Mouse (Mus musculus): ENCODE measurements around the gene Dnal1. TPM values are rescaled to one million over a fixed set of nuclear protein-coding genes. Genes with fewer than 3 reads are reported as not detected.

Gene Dnal1
- total RNA-seq, 2 experiments from 2014 or later = 0.08 TPM; not detected in 1

DNA sequence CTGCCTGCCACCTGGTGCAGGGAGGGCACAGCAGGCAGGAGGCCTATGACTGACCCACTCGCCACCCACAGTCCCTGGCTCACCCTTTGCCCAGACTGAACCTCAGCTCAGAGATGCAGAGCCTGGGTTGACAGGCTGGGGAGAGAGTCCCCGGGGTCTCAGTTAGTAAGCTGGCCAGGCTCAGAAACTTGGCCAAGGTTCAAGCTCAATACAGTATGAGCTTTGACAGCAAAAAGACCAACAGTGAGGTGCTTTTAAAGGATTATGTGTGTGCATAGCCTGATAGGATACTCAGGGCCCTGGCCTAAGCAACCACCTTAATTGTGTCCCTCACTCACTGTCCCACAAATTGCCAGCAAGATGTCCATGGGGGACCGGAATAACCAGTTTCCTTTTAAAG is 65.9 kb downstream of the Dnal1 start:
- ATAC-seq (replicated peaks; ENCODE audit: low FRiP score, poor library complexity, severe bottlenecking) = no peak

DNA sequence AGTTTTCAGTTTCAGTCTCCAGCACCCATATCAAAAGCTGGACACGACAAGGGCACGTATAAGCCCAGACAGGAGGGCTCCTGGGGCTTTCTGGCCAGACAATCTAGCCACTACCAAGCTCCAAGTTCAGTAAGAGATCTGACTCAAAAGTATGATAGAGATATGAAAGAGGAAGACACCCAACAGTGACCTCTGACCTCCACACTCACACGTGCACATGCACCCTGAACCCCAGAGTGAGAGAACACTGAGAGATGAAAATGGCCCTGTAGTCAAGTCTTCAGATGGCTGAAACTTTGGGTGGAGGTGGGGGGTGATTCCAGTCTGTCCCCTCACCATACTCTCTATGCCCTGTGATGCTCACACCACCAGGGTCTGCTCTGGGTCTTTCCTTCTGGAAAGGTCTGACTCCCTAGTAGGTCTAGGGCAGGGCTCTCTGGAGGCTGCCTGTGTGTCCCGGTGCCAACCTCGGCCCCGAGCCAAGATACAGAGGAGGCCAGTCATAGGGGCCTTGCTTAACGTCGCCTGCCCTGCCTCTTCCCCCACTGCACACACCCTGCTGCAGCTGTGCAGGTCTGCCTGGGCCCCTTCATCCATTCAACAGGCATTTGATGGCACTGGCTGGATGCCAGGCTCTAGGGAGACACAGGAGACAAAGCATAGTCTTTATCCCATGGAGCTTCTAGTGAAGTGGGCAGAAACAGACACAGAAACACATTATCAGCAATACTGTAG is 66.7 kb downstream of the Dnal1 start:
- ATAC-seq (replicated peaks; ENCODE audit: low FRiP score, poor library complexity, severe bottlenecking) = peak; percentile 79

DNA sequence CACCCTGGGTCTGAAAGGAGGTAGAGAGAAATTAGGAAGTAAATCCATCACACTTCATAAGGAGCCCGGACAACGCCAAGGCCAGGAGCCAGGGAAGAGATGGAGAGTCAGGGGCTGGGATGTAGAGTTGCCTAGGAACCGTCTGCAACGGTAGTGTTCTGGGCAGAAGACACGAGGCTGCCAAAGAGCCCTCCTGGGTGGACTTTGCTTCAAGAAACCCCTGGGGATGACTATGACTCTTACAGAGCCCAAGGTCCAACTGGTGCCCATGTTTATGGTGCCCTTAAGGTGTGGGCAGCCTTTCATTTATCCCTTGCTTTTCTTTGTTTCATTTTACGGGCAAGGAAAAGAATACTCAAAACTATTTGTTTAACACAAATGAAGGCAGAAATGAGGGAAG is 67.8 kb downstream of the Dnal1 start:
- no peak for ATAC-seq (replicated peaks; ENCODE audit: low FRiP score, poor library complexity, severe bottlenecking)

DNA sequence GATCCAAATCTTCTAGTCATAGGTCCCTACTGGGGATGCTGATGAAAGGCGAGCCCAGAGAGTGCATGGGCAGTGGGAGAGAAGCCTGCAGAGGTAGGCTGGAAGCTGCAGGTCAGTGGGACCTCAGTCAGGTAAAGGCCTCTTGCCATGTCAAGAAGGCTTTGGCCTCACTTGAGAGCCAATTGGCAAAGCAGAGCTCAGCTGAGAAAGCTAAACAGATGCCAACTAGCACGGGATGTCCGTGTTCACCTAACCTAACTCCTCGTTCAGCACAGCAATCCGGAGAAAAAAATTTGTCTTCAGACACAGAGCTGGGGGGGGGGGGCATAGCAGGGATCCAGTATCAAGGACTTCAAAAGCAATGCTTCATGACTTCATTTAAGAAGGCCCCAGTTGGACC is 70.8 kb downstream of the Dnal1 start:
- ATAC-seq (replicated peaks; ENCODE audit: low FRiP score, poor library complexity, severe bottlenecking) = no peak

DNA sequence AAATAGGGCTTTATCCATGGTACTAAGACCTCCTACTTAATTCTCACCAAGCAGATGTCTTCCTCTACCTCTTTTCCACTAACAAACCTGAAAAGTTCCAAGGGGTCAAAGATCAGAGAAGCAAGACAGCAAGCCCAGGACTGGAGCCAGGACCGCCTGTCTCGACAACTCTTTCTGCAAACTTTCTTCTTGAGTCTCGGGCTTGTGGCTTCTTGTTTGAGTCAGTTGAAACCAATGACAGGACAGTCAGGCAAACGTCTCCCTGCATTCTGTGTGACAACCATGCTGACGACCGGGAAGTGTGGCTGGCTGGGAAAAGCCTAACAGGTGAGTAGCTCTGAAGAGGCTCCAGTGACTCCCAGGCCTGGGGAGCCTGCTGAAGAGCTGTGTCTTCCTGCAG is 71.4 kb downstream of the Dnal1 start:
- no peak for ATAC-seq (replicated peaks; ENCODE audit: low FRiP score, poor library complexity, severe bottlenecking)

DNA sequence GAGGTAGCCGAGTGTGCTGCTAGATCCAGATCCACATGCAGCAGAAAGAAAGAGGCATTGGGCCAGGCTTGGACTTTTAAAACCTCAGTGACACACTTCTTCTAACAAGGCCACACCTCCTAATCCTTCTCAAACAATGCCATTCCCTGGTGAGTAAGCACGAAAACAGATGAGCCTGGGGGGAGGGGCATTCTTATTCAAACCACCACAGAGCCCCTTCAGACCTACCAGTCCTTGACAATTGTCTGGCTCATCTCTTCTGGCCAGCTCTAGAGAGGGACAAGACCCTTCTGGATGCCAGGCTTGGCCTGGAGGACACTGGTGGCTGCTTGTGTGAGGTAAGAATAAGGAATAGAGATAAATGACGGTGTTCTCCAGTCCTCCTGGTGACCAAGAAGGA is 72.4 kb downstream of the Dnal1 start:
- ATAC-seq (replicated peaks; ENCODE audit: low FRiP score, poor library complexity, severe bottlenecking) = no peak

DNA sequence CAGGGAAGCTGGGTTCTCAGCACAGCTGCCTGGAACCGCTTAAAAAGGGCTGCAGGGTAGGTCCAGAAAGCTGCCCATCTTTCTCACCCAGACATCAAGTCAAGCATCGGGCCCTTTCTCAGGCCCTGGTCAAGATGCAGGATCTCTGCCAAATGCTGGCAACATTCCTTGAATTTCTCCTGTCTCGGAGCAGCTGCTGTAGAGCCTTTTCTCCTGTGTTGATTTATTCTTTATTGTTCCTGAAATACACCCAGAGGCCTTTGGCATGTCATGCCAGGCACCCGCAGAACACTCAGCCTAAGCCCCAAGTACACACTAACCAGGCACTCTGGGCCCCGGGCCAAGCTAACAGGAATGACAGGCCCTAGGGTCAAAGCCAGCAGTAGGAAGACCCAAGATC is 72.8 kb downstream of the Dnal1 start:
- ATAC-seq (replicated peaks; ENCODE audit: low FRiP score, poor library complexity, severe bottlenecking) = no peak

DNA sequence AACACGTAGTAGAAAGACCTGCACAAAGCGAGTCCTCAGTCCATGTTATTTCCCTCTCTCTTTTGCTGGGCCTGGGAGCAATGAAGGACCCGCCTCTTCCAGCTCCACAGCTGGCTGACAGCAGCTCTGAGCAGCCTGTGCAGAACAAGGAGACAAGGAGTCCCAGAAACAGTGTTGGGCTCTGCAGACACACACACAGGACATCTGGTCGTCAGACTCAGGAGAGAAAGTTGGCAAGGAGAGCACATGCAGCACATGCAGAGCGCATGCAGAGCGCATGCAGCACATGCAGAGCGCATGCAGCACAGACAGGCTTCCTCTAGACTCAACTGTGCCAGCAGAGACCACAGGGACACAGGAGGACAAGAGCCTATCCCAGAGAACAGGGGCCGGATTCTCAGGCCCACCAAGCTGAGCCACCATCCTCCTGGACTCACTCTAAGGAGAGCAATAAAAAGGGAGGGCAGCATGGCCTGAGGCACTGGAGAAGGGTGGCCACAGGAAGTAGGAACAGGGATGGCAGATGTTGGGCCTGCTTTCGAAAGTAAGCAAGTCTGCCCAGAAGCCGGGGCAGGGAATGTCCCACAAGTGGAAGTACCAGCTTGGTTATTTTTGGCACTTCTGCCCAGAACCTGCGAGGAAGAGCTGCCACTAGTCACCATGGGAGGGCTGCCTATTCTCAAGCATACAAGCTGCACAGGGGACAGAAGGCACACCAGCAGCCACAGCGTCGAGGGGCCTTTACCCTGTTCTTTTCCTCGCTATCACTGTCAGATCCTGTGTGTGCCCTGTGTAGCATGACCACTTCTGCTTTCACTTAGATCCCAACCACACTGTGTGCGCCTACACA is 73.8 kb downstream of the Dnal1 start:
- no peak for ATAC-seq (replicated peaks; ENCODE audit: low FRiP score, poor library complexity, severe bottlenecking)

DNA sequence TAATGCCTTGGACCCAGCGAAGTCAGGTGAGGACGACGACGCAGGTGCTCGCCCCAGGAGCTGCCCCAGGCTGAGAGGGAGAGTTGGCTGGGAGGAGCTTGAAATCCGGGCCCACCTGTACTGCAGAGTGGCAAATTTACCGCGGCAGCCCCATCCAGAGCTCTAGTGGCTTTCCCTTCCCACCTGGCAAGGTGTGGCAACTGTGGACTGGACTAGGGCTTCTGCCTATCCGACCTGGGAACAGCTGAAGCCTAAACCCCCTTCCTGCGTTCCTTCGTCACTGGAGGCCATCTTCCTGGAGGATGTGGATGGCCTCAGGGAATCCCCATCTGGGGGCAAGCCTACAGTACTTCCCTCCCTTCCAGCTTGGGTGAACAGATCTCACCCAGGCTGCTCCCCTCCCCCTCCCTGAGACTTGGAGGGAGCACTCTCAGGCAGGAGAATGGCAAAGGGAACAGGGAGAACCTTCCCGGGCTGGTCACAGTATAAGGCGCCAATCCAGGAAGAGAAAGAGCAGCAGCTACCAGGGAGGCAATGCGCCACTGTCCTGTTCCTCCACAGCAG is 74.8 kb downstream of the Dnal1 start:
- no peak for ATAC-seq (replicated peaks; ENCODE audit: low FRiP score, poor library complexity, severe bottlenecking)

DNA sequence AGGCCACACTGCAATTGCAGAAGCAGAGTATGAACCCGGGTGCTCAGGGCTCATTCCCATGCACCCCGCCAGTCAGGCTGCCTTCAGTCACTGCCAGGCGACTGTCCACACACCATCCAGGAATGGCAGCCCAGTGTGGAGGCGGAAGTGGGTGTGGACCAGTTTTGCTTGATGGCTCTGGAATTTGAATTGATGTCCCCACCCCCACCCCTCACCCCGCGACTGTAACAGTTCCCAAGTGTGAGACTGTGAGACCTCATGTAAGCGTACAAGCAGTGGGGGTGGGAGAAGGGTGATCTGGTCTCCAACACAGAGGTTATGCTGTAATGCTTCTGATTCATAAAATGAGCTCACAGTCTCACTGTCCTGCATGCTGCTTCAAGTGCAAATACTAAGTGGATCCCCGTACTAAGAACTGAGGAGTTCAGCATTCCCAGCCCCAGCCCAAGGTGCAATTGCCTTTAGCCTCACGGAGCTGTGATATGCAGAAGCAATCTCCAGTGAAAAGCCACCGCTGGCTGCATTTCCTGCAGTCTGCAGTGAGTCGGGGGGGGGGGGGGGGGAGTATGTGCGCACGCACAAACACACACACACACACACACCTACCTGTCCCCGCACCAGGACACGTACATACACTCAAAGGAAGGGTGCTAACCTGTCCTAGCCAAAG is 76.1 kb downstream of the Dnal1 start:
- ATAC-seq (replicated peaks; ENCODE audit: low FRiP score, poor library complexity, severe bottlenecking) = no peak

DNA sequence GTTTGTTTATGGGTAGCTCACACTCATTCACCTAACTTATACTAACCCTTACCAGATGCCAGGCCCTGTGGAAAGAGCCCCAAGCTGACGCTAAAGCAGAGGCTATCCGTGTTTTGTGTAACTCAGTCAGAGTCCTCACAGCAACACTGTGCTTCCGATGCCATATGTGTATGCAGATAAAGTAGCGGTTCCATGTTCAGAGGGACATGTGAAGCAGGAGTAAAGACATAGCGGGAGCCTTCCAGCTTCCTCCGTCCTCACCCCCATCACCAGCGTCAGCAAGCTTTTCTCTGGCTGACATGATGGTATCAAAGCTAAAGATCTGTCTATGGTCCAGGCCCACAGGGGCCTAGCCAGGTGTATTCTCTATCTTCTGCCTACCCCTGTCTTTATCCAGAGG is 77.0 kb downstream of the Dnal1 start:
- no peak for ATAC-seq (replicated peaks; ENCODE audit: low FRiP score, poor library complexity, severe bottlenecking)

DNA sequence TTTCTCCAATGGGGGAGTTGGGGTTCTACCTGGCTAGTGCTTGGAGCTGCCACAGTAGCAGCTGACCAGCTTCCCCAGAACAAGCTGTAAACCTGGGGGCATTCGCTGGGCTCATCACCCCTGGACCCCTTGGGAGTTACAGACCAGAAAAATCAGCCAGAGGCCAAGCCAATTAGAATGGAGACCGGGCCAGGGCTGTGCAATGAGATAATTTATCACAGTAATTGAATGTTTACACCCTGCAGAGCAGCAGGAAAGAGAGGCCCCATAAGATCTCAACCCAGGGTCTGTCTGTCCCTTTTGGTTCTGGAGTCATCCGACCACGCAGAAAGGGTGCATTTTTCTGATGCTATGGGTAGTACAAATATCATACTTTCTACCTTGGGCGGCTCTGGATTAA is 77.6 kb downstream of the Dnal1 start:
- no peak for ATAC-seq (replicated peaks; ENCODE audit: low FRiP score, poor library complexity, severe bottlenecking)

DNA sequence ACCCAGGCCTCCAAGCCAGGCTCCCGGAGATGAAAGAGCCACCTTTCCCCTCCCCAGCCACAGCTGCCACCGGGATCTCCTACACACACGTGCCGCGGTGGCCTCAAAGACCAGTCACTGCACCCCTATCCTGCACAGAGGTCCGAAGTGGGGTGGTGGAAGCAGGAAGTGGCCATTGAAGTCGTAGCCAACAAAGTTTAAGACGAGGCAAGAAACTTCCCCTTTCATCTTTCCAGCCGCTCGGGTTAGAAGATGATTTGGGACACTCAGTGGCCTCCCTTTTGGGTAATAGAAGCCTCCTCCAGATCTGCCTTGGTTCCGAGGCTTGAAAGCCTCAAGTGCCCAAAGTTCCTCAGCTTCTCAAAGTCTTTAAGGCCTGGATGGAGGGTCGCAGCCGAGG is 78.1 kb downstream of the Dnal1 start:
- 0 out of 2 replicates have a peak, but pooled peaks have one; percentile 9 for ATAC-seq (replicated peaks; ENCODE audit: low FRiP score, poor library complexity, severe bottlenecking)

DNA sequence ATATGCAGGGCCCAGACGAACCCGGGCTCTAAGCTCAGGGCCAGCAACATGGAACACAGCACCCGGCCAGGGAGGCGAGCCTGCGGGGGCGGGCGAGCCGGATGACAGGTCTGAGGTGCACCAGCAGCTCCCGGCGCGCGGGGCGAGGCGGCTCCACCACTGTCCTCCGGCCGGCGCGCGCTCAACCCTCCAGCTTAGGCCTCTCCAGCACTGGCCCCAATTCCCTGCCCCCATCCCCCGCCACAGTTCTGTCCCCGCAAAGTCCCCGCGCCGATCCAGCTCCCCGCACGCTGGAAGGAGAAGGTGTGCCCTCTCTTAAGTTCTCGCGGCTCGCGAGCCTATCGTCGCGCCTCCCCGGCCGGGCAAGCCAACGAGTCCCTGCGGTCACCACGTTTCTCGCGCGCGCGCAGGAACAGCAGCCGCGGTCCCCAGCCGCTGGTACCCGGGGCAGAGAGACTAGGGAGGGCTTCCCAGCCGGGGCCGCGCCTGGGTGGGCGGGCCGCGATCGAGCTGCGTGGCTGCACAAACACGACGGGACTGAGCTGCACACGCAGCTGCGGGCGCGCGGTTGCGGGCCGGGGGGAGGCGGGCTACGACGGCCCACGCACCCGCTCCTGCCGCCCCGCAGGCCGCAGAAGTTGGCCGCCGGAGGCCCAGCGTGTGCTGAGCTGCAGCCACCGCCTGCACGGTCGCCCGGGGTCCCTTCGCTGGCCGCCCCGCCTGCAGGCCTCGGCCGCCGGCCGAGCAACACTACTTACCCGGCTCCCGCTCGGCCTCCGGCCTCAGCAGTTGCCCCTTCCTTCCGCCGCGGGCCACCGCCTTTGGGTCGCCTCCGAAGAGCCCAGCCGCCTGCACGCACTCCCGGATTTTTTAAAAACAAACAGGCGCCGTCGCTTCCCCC is 78.8 kb downstream of the Dnal1 start:
- peak; percentile 44 for ATAC-seq (replicated peaks; ENCODE audit: low FRiP score, poor library complexity, severe bottlenecking)

DNA sequence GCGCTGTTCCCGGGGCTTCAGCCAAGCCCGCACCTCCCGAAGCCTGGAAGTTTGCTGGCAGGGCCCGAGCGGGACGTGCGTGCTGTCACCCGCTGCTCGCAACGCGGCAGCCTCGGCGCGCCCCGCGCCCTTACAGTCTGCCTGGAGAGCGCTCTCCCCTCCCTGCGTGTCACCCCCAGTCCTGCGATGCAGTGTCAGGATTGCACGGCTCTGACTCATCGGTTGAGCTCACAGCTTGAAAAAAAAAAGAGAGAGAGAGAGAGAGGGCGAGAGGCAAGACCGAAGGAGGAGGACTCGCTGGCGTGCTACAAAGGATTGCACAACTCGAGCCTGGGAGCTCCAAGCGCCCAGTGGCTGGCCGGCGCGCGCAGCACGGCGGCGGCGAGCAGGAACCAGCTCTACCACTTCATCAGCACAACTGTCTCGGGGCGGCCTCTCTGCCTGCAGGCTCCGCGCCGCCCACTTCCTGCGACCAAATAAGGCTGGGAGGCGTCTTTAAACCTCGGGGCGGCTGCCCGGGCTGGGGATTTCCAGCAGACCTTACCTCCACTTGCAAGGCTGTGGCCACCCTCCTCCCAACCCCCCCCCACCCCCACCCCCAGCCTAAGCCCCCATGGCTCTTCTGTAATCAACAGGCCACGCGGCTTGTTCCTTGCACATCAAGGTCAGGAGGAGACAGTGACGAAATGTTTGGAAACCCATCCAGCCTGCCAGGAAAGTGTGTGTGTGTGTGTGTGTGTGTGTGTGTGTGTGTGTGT is 79.7 kb downstream of the Dnal1 start:
- peak; percentile 88 for ATAC-seq (replicated peaks; ENCODE audit: low FRiP score, poor library complexity, severe bottlenecking)

DNA sequence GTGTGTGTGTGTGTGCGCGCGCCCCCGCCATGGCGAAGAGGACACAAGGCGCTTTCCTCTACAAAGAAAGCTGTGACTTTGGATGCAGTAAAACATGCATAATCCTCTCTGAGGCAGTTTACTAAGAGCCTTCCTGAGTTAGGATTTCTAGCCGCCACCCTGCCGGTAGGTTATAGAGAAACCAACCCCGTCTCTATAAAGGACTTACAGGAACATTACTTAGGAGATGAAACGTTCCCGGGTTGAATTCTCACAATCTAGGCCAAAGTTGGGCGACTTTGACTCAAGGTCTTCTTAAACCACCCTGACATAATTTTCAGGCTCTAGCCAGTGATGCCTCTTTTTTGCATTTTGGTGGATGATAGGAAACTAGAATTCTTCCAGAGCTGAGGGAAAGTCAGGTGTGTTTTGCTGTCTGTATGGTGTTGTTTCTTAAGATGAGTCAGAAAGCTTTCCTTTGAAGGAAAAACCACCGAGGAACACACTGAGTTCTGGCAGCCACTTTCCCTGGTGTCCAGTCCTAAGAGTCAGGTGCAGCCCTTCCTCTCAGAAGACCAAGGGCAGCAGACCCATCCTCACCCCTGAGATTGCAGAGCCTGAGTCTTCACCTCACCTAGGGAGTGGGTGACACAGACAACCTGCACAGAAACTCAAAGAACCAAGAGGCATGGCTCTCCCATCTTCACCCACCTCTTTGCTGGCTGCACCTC is 80.4 kb downstream of the Dnal1 start:
- no peak for ATAC-seq (replicated peaks; ENCODE audit: low FRiP score, poor library complexity, severe bottlenecking)

DNA sequence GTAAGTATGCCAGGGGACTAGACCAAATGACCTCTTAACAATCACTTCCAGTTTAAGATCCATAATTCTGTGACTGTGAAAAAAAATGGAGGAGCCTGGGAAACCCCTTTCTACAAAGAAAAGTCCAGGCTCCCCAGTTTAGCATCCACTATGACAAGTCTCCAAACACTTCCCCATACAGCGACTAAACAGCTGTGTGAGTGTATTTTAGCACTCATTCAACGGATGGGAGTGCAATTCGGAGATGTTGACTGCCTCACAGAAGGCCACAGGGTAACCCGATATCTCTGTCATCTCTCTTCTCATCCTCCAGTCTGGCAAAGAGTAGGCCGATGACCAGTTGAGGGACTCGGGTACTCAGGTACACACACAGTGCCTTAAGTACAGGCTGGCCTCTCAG is 81.0 kb downstream of the Dnal1 start:
- no peak for ATAC-seq (replicated peaks; ENCODE audit: low FRiP score, poor library complexity, severe bottlenecking)
